Mouse (Mus musculus): ENCODE data around the gene Canx.

DNA sequence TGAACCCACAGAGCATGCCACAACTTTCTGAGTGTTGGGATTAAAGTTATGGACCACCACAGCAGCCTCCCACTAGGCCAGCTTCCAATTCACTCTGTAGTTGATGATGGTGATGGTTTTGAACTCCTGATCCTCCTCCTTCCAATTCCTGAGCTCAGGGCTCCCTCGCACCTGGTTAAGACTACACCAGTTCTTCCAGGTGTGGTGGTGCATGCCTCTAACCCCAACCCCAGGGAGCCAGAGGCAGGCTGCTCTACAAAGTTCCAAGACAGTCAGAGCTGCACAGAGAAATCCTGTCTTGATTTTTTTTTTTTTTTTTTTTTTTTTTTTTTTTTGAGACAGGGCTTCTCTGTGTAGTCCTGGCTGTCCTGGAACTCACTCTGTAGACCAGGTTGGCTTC, 48.1 kb upstream of the Canx start:
- no peak for TF ChIP-seq EP300 (optimal IDR thresholded peaks at IDR 0.05)
- TF ChIP-seq CTCF (IDR thresholded peaks at IDR 0.05; ENCODE audit: low read depth), result no peak

Measured in stomach, postnatal 0 days (tissue).